Mouse (Mus musculus): ENCODE results near the gene Clgn.
A peak's percentile ranks its signal among the peaks of the same experiment; 100 is the strongest.
"Not testable (repeated sequence)": the region's sequence is repeated elsewhere in the genome, so short reads cannot be mapped to it uniquely, and the experiment has no call there.

The Clgn gene

GRCm38 (mm10) chr8:83425202-83425601, 35.5 kb downstream of the Clgn start:
- no peak for DNase-seq

GRCm38 (mm10) chr8:83426104-83426759, 36.6 kb downstream of the Clgn start:
- DNase-seq: no peak

GRCm38 (mm10) chr8:83426949-83427348, 37.3 kb downstream of the Clgn start:
- DNase-seq: no peak

- DNase-seq: not testable (repeated sequence)
These were observed 39.0 kb downstream of the Clgn start for GRCm38 (mm10) chr8:83428621-83429020.

- DNase-seq: no peak
These were observed 39.4 kb downstream of the Clgn start for GRCm38 (mm10) chr8:83429071-83429524.

- no peak for DNase-seq
These were observed 47.4 kb downstream of the Clgn start for GRCm38 (mm10) chr8:83437077-83437476.

- DNase-seq: no peak
These were observed 52.1 kb downstream of the Clgn start for GRCm38 (mm10) chr8:83441656-83442242.

GRCm38 (mm10) chr8:83442243-83443051, 52.8 kb downstream of the Clgn start:
- DNase-seq: peak; percentile 99

GRCm38 (mm10) chr8:83443052-83443400, 53.4 kb downstream of the Clgn start:
- no peak for DNase-seq

GRCm38 (mm10) chr8:83449960-83450359, 60.3 kb downstream of the Clgn start:
- DNase-seq: peak; percentile 62

- no peak for DNase-seq
These were observed 61.4 kb downstream of the Clgn start for GRCm38 (mm10) chr8:83451056-83451455.

GRCm38 (mm10) chr8:83457121-83457520, 67.5 kb downstream of the Clgn start:
- peak; percentile 27 for DNase-seq

GRCm38 (mm10) chr8:83458222-83458621, 68.6 kb downstream of the Clgn start, which contains the start of gene Scoc:
Scoc (minus strand) TSS chr8:83458391.
- peak; percentile 64 for DNase-seq

- no peak for DNase-seq
These were observed 69.9 kb downstream of the Clgn start for GRCm38 (mm10) chr8:83459606-83460005.
